Mouse (Mus musculus) hindbrain, embryonic 16.5 days (tissue): Measurements from ENCODE around the gene Casz1. TPM values are rescaled to one million over a fixed set of nuclear protein-coding genes. Genes with fewer than 3 reads are reported as not detected.

ENCODE experiments used
- ATAC-seq: fragments of 200-750 bp; cut with Nextera tagmentation; 2 replicates; pipeline ENCODE4 v1.8.0; 2017; ENCODE audit warnings: moderate TSS enrichment, moderate library complexity
- H3K27ac ChIP-seq: fragments of 300-500 bp; sonication (generic); 2 replicates; pipeline ENCODE4 v1.5.1; 2014; ENCODE audit warnings: low read depth, mild to moderate bottlenecking, control low read depth, low read length, moderate library complexity
- H3K27me3 ChIP-seq: fragments of 300-500 bp; sonication (generic); replicated peaks from 2 replicates; pipeline ENCODE4 v1.6.1; 2014; ENCODE audit warnings: low read length; ENCODE audit not compliant: control insufficient read depth, insufficient read depth
- H3K36me3 ChIP-seq: fragments of 300-500 bp; sonication (generic); 2 replicates; pipeline ENCODE4 v1.6.1; 2014; ENCODE audit warnings: mild to moderate bottlenecking, low read length, moderate library complexity, mixed read lengths; ENCODE audit not compliant: control insufficient read depth, insufficient read depth
- H3K4me1 ChIP-seq: fragments of 300-500 bp; sonication (generic); 2 replicates; pipeline ENCODE4 v1.6.1; 2014; ENCODE audit warnings: low read depth, low read length; ENCODE audit not compliant: control insufficient read depth, insufficient read depth
- H3K4me2 ChIP-seq: fragments of 300-500 bp; sonication (generic); 2 replicates; pipeline ENCODE4 v1.6.1; 2014; ENCODE audit warnings: mild to moderate bottlenecking, low read length, control low read depth, moderate library complexity
- H3K4me3 ChIP-seq: fragments of 300-500 bp; sonication (generic); 2 replicates; pipeline ENCODE4 v1.5.1; 2014; ENCODE audit warnings: mild to moderate bottlenecking, low read length, control low read depth, moderate library complexity
- H3K9ac ChIP-seq: fragments of 300-500 bp; sonication (generic); 2 replicates; pipeline ENCODE4 v1.6.1; 2014; ENCODE audit warnings: low read depth, mild to moderate bottlenecking, control low read depth, low read length, moderate library complexity
- H3K9me3 ChIP-seq: fragments of 300-500 bp; sonication (generic); 2 replicates; pipeline ENCODE4 v1.6.1; 2014; ENCODE audit warnings: mild to moderate bottlenecking, low read length, moderate library complexity; ENCODE audit not compliant: control insufficient read depth
- WGBS: fragments of 180-500 bp; shearing (Covaris S2); extraction: QIAGEN DNeasy Blood & Tissue Kit; methylation state at CpG from one replicate; pipeline ENCODE4 v1.1.7; 2014; 5-methylcytosine and 5-hydroxymethylcytosine counted together
- polyA plus RNA-seq: library from polyadenylated mRNA; unstranded; fragments of >200 nt; fragmentation: Nextera tagmentation; extraction: Ambion mirVana; gene quantifications from 2 replicates; pipeline ENCODE4 v1.2.1, GENCODE M21; 2015

The Casz1 gene
- polyA plus RNA-seq, 1 experiment from 2014 or later, result 4.4 TPM

DNA sequence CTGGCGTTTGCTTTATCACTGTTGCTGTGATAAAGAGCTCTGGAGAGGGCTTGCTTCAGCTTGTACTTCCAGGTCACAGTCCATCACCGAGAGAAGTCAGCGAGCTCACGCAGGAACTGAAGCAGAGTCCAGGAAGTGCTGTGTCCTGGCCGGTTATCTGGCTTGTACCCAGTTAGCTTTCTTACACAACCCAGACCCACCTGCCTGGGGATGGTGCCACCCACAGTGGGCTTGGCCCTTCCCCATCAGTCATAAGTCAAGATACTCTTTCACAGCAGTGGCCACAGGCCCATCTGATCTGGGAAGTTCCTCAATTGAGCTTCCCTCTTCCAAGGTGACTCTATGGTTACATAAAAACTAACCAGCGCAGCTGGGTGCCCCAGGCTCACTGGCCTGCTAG, 31.6 kb upstream of the Casz1 start:
- Histone ChIP-seq H3K36me3 (no peaks in the 10 kb centered on the region), H3K4me2 (no peak overlapping the region), H3K9ac (no peak overlapping the region), H3K27me3 (peaks cover 12% of the 10 kb centered on the region), H3K4me3 (no peak overlapping the region), H3K9me3 (no peaks in the 10 kb centered on the region), H3K27ac (no peak overlapping the region), H3K4me1 (peaks cover 15% of the 10 kb centered on the region)
- no peak for ATAC-seq
- WGBS, result 85% methylated on average over 6 of the region's 6 CpGs

DNA sequence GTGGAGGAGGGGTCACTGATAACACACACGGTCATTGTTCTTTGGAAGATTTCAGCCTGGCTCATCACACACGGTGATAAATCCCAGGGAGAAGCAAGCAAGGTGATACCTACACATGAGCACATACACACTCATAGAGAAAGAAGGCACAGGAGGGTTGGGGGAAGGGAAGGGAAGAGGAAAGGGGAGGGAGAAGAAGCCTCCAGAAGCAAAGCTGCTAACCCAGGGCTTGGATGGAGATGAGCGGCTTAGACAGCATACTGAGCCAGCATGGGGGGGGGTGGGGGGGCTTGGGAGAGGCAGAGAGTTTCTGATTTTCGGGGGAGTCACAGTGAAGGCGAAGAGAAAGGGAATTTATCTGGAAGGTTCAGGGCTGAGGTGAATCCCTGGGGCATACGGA, 30.2 kb upstream of the Casz1 start:
- WGBS, result 79% methylated on average over 6 of the region's 6 CpGs
- H3K27me3 ChIP-seq, result peaks cover 12% of the 10 kb centered on the region

DNA sequence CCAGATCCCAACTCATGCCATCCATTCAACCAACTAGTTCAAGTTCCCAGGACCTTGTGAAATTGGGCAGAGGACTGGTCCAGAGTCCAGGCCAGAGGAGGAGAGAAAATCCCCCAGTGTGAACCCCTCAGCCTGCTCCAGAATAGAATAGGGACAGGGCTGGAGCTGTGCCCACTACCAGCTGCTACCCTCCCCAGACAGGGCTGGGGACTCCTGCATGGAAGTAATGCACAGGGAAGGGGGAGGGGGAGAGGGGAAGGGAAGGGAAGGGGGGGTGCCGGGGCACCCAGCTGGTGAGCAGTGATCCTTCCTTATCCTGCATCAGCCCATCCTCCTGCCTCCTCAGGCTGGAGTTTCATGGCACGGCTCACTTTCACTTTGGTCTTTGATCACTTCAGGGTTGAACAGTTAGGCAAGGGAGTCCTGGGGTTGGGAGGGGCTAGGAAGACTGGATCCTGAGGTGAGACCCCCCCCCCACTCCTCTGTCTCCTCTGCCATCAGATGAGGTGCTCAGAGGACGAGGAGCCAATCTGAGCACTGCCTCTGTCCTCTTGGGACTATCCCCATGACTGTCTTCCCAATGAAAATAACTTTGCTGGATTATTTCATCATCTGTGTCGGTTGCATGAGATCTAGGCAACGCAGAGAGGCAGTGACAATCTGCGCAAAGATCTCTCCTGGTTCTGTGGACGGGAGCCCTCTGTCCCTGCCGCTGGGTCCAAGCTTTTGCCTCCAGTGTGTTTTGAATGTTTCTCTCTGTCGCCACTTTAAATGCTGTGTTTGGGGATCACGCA, 28.6 kb upstream of the Casz1 start:
- ATAC-seq, result peak; percentile 29; the same call in 1 of the 2 replicates

More for the DNA sequence above, 30.2 kb upstream of the Casz1 start:
- no peak for ATAC-seq
- Histone ChIP-seq H3K27ac (no peak overlapping the region), H3K9ac (no peak overlapping the region), H3K4me2 (no peak overlapping the region), H3K9me3 (no peaks in the 10 kb centered on the region), H3K4me3 (no peak overlapping the region), H3K36me3 (no peaks in the 10 kb centered on the region), H3K4me1 (peaks cover 15% of the 10 kb centered on the region)

DNA sequence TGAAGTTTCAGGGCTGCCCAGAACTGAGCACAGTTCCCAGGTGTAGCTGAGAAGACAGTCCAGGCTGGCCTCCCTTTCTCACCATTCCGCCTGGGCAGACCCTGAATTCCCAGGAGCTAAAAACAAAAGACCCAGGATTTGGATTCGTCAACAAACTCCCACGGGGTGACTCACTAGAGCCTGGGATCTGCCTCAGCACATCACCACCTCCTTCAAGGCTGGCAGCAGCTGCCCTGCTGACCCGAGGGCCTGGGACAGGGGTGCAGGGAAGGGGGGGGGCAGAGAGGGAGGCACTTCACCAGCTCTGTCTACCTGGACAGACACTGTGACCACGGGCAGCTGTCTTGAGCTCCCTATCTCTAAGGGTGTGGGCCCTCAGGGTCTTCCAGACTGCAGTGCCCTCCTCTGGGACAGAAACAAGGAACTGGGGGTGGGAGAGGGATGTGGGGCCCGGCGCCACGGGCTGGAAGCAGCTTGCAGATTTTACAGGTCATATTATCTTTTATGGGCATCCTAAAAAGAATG, 24.1 kb upstream of the Casz1 start:
- WGBS, result 40% methylated on average over 8 of the region's 8 CpGs

More for the DNA sequence above, 28.6 kb upstream of the Casz1 start:
- no peak overlapping the region for H3K27ac ChIP-seq
- H3K4me3 ChIP-seq, result no peak overlapping the region
- no peaks in the 10 kb centered on the region for H3K9me3 ChIP-seq
- H3K27me3 ChIP-seq, result peaks cover 11% of the 10 kb centered on the region
- 55% methylated on average over 10 of the region's 10 CpGs for WGBS
- no peak overlapping the region for H3K9ac ChIP-seq
- H3K36me3 ChIP-seq, result no peaks in the 10 kb centered on the region
- peaks cover 12% of the 10 kb centered on the region for H3K4me1 ChIP-seq
- no peak overlapping the region for H3K4me2 ChIP-seq

DNA sequence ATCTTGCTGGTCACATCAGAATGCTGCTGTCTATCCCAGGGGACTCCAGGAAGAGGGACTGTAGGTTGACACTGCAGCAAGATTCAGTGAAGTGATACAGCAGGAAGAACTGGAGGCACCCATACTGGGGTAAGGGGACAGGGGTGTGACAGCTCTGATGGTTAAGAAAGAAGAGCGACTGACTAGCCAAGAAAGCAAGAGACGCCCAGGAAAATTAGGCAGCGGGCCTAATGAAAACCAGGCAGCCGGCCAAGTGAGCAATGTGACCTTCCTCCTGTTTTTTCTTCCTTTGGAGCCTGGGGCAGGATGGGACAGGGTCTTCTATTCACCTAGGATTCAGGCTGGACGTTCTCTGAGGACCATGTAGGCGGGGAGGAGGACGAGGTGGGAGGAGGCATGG, 22.7 kb upstream of the Casz1 start:
- ATAC-seq, result no peak
- Histone ChIP-seq H3K27ac (no peak overlapping the region), H3K9me3 (no peaks in the 10 kb centered on the region), H3K4me2 (no peak overlapping the region), H3K36me3 (no peaks in the 10 kb centered on the region), H3K27me3 (no peaks in the 10 kb centered on the region; the same call in 1 of the 2 replicates), H3K4me1 (no peaks in the 10 kb centered on the region), H3K4me3 (no peak overlapping the region), H3K9ac (no peak overlapping the region)
- WGBS, result 57% methylated on average over 7 of the region's 7 CpGs

More for the DNA sequence above, 24.1 kb upstream of the Casz1 start:
- Histone ChIP-seq H3K9ac (no peak overlapping the region), H3K4me2 (no peak overlapping the region), H3K9me3 (no peaks in the 10 kb centered on the region), H3K27me3 (no peaks in the 10 kb centered on the region; the same call in none of the 2 replicates), H3K36me3 (no peaks in the 10 kb centered on the region), H3K27ac (no peak overlapping the region), H3K4me3 (no peak overlapping the region), H3K4me1 (no peaks in the 10 kb centered on the region)
- ATAC-seq, result no peak

DNA sequence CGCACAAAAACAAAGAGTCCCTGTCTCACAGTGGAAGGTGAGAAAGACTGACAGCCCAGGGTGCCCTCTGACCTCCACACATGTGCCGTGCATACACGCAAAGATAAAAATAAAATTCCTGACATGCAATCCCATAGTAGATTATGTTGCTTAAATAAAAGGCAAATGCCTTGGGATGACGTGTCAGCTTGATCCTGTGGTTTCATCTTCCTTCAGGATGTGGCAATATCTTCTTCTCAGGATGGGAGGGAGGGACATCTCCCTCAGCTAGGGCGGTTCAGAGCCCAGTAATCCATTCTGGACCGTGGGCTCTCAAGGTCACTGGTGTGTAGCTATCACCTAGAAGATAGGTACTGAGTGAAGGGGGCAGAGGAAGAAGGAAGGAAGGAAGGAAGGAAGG, 21.3 kb upstream of the Casz1 start:
- Histone ChIP-seq H3K27me3 (peaks cover 2% of the 10 kb centered on the region), H3K4me1 (no peaks in the 10 kb centered on the region), H3K9ac (no peak overlapping the region), H3K4me3 (no peak overlapping the region), H3K9me3 (no peaks in the 10 kb centered on the region), H3K4me2 (no peak overlapping the region), H3K36me3 (no peaks in the 10 kb centered on the region), H3K27ac (no peak overlapping the region)
- 85% methylated on average over 6 of the region's 6 CpGs for WGBS
- no peak for ATAC-seq

DNA sequence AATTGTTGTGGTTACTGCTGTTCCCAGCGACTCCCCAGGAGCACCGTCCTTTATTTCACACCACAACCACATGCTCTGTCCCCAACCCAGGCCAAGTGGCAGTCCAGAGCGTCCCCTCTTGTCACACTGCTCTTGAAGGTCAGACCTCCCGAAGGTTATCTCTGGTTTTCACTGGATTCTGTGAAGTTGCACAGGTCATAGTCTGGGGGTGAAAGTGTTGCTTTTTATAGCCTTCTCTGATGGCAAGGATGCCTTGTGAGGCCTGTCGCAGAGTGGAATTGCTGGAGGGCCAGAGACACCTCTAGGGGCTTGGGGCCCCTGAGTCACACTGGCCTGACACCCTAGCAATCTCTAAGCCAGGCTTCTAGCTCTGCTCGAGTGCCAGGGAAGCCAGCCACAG, 20.5 kb upstream of the Casz1 start:
- no peaks in the 10 kb centered on the region for H3K36me3 ChIP-seq
- no peaks in the 10 kb centered on the region for H3K9me3 ChIP-seq
- no peaks in the 10 kb centered on the region for H3K4me1 ChIP-seq
- H3K4me3 ChIP-seq, result no peak overlapping the region
- no peak overlapping the region for H3K9ac ChIP-seq
- no peak overlapping the region for H3K4me2 ChIP-seq
- WGBS, result 76% methylated on average over 6 of the region's 6 CpGs
- H3K27ac ChIP-seq, result no peak overlapping the region
- ATAC-seq, result no peak
- peaks cover 2% of the 10 kb centered on the region for H3K27me3 ChIP-seq

DNA sequence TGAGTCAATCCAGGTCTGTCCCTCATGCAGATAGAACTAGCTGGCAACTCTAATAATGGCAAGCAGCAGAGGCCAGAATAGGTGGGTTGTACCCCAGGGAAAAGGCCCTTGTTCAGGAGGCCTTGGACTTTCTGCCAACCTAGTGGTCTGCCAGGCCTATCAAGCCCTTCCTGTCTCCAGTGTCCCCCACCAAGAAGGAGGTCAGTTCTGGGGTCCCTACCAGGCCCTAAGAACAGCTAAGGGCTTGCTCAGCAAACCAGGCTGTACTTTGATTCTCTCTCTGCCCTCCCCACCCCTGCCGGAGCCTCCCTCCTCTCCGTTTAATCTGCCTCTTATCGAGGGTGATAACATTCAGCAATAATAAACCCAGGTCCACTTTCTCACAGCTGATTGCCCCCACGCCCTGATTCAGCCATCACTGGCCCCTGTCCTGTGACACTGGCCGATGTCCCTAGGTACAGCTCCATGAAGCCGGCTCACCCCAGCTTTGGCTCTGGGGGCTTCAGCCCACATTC, 19.1 kb upstream of the Casz1 start:
- Histone ChIP-seq H3K36me3 (no peaks in the 10 kb centered on the region), H3K9me3 (no peaks in the 10 kb centered on the region), H3K9ac (no peak overlapping the region), H3K27me3 (peaks cover 3% of the 10 kb centered on the region), H3K4me1 (no peaks in the 10 kb centered on the region), H3K4me3 (no peak overlapping the region), H3K27ac (no peak overlapping the region), H3K4me2 (no peak overlapping the region)
- 83% methylated on average over 6 of the region's 6 CpGs for WGBS
- ATAC-seq, result no peak

DNA sequence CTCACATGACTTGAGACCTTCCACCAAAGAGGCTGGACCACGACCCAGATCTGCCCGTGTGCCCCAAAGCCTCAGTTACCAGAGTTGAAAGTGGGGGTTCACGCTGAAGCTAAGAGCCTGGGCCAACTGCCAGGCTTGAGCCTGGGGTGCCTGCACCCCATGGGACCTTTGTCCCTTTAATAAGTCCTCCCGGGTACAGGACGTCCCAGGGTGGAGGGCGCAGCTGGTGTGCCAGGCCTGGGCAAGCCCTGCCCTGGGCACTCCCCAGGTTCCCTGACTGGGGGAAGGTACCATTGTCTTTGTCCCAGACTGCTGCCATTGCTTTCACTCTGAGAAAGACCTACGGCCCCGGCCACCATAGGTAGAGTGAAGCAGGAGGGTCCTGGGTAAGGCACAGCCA, 18.2 kb upstream of the Casz1 start:
- WGBS, result 57% methylated on average over 8 of the region's 8 CpGs
- H3K4me3 ChIP-seq, result no peak overlapping the region
- no peaks in the 10 kb centered on the region for H3K9me3 ChIP-seq
- H3K9ac ChIP-seq, result no peak overlapping the region
- H3K4me1 ChIP-seq, result no peaks in the 10 kb centered on the region
- no peak overlapping the region for H3K4me2 ChIP-seq
- peaks cover 4% of the 10 kb centered on the region for H3K27me3 ChIP-seq
- no peak for ATAC-seq
- H3K27ac ChIP-seq, result no peak overlapping the region
- H3K36me3 ChIP-seq, result no peaks in the 10 kb centered on the region
